Mouse (Mus musculus): Measurements from ENCODE around the gene Dnttip1.

- no peak for TF ChIP-seq POLR2A (IDR thresholded peaks at IDR 0.05; ENCODE audit: control insufficient read depth in 1 of 2, insufficient read depth in 1 of 2, low read depth in 1 of 2, low read length in 2 of 2, poor library complexity in 1 of 2)
- TF ChIP-seq CTCF (IDR thresholded peaks at IDR 0.05 in 2 of 3, conservative IDR thresholded peaks at IDR 0.05 in 1 of 3; ENCODE audit: control insufficient read depth in 1 of 3, insufficient read depth in 1 of 3, low read depth in 2 of 3, low read length in 3 of 3, poor library complexity in 1 of 3, severe bottlenecking in 1 of 3): no peak
- no peak for TF ChIP-seq POLR2AphosphoS5 (IDR thresholded peaks at IDR 0.05; ENCODE audit: borderline replicate concordance, low read depth, low read length)
- TF ChIP-seq MYC (IDR thresholded peaks at IDR 0.05; ENCODE audit: low read depth, low read length): no peak
- no peak for TF ChIP-seq MAX (IDR thresholded peaks at IDR 0.05; ENCODE audit: low read length)
- TF ChIP-seq E2F4 (IDR thresholded peaks at IDR 0.05; ENCODE audit: borderline replicate concordance, low read depth, low read length): no peak
- no peak for TF ChIP-seq MEF2A (IDR thresholded peaks at IDR 0.05; ENCODE audit: extremely low read depth, insufficient replicate concordance, low read depth, low read length, poor library complexity, severe bottlenecking)
- TF ChIP-seq USF1 (IDR thresholded peaks at IDR 0.05; ENCODE audit: low read depth, low read length): no peak
- no peak for TF ChIP-seq CHD1 (IDR thresholded peaks at IDR 0.05; ENCODE audit: low read depth, low read length)
These were observed 8.3 kb downstream of the Dnttip1 start for GRCm38 (mm10) chr2:164754105-164754504.

Data from MEL (cell line).